Mouse (Mus musculus) granulocyte monocyte progenitor cell, adult 5-6 weeks (primary cell): ENCODE data around the gene Gnat1. TPM values are rescaled to one million over a fixed set of nuclear protein-coding genes. Genes with fewer than 3 reads are reported as not detected.
"Not testable (repeated sequence)": the region's sequence is repeated elsewhere in the genome, so short reads cannot be mapped to it uniquely, and the experiment has no call there.

Experiments
- ATAC-seq: replicated peaks from 2 replicates; pipeline ENCODE4 v1.8.0; 2016; ENCODE audit warnings: mild to moderate bottlenecking, moderate TSS enrichment, inconsistent platforms; ENCODE audit not compliant: poor library complexity, severe bottlenecking
- total RNA-seq, 2 experiments: library from RNA; stranded (forward) in 1 of 2; stranded (reverse) in 1 of 2; fragments of 200-712, 200-1000 nt in 1 of 2; fragments of >200 nt in 1 of 2; fragmentation: Nextera tagmentation in 1 of 2; gene quantifications; 2 replicates each; pipeline ENCODE4 v1.2.3; 2014 to 2017

Gnat1 gene
- total RNA-seq, 2 experiments from 2014 or later: not detected

DNA sequence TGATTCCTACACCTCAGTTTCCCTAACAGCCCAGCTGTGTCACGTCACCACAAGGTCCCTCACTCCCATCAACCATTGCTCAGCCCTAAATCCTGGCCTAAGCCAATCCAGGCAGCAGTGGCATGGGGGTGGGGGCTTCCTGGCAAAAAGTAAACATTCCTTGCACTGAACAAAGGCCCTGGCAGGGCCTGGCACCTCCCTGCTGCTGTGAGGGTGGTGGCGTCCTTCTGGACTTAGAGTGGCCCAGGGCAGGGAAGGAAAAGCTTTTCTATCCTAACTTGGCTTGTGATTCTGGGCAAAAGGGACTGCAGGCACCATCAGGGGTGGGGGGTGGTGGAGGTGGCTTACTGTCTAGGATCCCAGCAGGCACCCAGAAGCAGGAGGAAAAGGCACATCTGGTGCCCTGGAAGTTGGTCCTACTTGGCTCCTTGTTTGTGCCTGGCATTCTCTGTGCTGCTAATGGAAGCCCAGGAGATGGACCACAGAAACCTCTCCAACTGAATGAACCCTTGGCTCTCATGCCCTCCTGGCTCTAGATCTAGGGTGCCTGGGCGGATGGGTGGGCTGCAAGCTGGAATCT, 23.2 kb upstream of the Gnat1 start:
- no peak for ATAC-seq

DNA sequence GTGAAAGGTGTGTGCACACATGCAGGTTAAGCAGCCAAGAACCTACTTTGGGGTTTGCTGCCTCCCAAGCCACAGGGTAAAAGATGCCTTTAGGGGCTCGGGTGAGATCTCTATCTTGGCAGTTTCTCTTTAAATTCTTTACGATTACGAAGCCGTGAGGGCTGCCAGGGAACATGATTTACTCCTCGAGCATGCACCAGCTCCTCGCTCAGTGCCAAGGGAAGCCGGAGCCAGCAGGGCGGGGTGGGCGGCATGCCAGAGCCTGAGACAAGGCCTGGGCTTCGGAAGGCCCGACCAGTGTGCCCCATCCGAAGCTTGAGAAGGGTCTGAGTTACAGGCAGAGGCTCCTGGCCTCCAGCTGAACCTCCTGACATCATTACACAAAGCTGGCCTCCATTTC, 22.1 kb upstream of the Gnat1 start:
- no peak for ATAC-seq

DNA sequence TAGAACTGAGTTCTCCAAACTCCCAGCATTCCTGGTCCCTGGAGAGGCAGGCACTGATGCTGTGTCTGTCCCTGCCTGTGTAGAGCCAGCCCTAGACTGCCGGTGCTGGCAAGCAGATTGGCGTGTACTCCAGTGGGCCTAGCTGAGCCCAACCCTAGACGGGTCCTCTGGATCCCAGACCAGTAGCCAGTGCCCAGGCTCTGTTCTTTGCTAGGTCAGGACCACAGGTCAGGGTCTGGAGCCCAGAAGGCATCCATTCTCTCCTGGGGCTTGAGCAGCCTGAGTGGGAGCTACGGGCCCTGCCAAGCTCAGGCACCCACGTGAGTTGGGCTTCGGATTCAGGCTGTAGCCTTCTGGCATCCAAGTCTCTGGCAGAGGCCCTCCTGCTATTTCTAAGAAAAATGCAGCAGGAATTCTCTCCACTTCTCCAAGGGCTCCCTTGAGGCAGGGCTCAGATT, 20.6 kb upstream of the Gnat1 start:
- ATAC-seq: no peak

DNA sequence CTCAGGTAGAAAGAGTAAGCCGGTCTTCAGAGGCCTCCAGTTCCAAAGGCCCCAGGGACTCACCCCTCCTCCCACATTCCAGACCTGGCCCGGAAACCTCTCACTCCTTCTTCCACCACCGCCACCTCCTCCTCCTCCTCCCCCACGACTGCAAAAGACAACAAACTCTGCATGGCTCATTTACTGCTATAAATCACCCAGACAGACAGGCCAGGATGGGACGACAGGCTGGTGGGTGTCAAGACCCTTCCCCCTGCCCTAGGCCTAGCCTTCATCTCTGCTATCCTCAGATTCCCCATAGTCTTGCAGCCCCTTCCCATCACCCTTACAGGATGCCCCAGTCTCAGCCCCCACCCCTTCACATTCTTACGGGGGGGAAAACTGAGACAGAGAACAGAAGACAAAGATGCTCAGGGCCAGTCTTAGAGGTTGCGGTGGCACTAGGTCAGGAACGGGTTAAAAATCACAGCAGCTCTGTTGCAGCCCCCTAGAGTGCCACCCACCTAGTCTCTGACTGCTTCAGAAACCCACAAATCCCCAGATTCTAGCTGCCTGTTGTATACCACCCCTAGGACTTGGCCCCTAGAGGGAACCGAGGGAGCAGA, 20.0 kb upstream of the Gnat1 start:
- no peak for ATAC-seq

DNA sequence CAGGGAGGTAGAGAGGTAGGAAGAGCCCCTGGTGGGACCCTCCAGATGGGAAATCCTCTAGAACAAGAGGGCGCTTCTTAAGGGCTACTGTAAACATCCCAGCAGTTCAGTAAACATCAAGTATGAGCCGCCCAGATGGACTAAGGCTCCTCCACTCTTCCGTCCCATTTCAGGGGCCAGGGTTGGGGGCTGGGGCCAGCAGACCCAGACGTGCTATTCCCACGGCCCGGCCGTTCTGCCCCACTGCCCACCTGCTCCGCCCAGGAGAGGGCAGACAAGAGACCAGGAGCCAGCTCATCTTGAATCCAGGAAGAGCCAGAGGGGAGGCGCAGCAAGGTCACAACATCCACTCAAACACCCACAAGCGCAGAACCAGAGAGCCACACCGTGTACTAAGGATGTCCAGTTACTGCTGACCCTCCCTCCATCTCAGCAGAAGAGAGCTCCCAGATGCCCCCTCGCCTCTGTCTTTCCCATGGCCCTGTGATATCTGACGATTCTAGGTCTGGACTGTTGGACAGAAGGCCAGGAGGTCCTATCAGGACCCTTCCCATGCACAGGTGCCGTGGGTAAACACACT, 19.2 kb upstream of the Gnat1 start:
- no peak for ATAC-seq

DNA sequence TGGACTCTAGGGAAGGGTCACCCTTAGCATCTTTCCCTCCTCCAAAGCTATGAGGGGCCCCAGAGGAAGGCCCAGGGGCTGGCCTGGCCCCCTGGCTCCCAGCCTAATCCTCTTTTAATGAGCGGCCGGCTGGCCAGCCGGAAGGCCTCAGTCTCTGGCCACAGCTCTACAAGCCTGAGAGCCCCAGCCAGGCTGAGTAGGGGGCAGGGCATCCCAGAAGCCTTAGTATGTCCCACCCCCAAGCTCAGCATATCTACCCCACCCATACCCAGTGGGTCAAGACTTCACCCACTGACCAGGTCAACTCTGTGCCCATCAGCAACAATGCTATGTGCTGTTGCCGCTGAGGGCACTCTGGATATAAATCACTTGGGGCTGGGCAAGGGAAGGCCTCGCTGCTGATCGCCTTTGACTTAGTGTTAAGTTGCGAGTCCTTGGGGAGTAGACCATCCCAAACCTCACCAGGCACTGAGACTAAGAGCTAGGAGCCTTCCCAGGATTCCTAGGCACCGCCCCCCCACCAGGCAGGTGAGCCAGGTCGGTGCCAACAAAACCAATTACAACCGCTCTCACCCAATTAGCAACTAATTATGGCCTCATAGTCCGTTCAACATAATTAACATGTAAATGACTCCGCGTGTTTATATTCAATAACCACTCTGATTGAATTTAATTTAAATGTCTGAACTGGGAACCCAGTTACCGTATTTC, 18.5 kb upstream of the Gnat1 start:
- ATAC-seq: no peak

DNA sequence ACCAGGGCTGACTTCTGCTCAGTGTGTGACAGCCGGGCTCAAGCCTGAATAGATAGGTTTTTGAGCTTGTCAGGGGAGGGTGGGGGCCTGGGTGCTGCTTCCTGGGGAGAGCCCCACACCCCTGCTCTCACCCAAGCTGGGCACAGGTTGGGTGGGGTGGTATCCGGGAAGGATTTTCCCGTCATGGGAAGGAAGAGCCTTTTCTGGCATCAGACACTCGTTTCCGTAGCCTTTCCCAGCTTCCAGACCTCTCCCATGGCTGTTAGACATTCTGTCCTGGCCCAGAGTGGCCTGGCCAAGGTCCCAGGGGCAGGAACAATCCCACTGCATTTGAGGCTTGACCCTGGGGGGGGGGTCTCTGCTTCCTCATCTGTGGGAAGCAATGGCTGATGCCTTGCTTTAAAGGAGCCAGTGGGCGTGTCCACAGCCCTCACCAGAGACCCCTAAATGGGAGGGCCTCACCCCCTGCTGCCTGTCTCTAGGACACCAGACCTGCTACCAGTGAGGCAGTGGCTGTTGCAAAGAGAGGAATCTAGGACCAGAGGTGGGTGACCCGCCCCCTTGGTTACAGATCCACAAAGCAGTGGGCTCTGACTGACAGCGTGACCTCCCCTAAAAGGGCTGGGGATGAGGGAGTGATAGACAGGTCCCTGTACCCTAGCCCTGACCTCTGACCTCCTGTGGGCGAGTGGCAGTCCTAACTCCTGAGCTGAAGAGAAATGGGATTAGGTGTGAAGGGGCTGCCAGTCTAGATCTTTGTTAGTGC, 17.5 kb upstream of the Gnat1 start:
- no peak for ATAC-seq

DNA sequence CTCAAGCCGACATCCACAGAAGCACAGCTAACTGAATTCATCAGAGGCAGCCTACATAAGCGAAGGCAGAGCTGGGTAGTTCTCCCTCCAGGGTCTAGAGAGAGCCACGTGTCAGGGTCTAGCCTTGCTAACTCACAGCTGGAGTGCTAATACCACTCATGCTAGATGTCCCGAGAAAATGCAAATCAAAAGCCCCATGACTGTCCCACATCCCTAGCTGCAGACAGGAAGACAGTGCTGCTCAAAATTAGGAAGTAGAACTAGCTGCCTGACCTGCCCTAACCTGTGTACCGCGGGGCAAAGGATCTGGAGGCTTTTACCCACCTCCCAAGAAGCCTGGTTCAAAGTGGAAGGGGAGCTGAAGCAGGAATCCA, 16.6 kb upstream of the Gnat1 start:
- ATAC-seq: peak; percentile 62; the same call in 1 of the 2 replicates

DNA sequence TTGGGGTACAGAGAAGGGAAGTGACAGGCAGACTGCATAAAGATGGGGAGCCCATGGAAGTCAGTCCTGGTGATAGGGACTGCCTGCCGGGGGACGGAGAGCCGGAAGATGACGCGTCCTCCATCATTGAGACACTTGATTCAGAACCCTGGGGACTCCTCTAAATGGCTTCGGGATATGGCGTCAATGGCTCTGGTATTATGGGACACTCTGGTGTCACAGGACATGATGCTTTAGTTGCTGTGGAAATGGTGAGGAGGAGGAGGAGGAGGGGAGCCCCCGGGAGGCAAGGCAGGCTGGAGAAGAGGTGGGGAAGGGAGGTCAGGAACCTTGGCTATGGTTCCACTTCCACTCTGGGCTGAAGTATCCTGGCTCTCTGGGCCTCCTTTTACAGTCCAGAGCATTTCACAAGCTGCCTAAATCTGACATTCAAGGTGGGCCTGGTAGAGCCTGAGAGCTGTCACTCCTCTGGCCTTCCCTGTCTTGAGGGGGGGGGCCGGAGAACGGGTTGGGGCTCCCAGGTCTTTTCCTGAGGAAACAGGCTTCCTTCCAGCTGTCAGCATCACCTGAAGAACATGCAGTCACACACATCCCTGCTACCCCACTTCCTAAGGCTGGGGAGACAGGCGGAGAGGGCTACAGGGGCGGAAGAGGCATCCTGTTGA, 16.1 kb upstream of the Gnat1 start:
- ATAC-seq: no peak

DNA sequence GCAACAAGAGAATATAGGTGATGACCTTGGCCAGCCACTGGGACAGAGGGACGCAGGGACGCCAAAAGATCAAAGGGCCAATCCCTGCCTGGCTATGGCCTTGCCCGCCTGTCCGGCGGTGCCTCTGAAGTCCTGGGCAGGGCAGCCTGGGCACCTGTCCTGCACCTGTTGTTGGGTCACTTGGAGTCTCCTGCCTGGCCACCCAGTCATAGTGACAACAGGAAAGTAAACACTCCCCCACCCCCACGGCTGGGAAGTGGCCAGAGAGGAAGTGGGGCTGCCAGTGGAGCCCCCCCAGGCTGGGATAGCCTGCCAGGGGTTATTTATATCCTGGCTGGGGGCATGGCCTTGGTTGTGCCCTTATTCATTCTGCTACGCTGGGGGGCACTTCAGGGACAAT, 15.1 kb upstream of the Gnat1 start:
- no peak for ATAC-seq

DNA sequence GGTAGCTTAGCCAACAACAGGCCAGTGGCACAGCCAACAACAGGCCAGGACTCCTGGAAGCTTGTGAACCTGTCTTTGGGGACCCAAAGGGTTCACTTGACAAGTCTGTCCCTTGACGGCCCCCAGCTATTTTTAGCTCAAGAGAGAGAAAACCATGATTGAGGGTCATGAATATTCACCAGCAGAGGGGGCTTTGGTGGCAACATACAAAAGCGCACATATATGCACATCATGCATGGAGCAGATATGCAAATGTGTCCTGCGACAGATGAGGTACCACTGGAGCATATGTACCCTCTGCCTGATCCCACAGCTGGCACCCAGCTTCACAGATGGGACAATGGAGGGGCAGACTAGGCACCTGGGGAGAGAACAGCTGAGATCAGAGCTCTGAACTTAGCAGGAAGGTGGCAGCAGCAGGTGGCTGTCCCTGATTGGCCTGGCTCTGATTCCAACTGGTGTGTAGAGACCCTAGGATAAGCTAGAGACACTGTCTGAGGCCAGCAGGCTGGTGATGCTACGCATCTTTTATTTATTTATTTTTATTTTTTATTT, 14.0 kb upstream of the Gnat1 start:
- ATAC-seq: no peak

DNA sequence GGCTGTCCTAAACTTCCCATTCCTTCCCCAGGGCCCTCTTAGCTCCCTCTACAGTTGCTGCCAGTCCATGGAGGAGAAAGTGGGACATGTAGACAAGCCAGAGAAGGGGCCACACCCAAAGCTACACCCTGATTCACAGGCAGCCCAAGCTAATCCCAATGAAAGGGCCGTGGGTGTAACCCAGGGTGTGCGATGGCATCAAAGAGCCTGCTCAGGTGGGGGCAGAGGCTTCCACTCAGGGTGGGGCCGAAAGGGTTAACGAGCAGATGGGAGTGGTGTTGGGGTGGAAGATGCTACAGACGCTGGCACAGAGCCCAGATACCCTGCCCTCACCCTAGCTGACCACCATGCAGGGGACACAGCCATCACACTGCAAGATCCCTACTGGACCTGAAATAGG, 13.3 kb upstream of the Gnat1 start:
- ATAC-seq: no peak

DNA sequence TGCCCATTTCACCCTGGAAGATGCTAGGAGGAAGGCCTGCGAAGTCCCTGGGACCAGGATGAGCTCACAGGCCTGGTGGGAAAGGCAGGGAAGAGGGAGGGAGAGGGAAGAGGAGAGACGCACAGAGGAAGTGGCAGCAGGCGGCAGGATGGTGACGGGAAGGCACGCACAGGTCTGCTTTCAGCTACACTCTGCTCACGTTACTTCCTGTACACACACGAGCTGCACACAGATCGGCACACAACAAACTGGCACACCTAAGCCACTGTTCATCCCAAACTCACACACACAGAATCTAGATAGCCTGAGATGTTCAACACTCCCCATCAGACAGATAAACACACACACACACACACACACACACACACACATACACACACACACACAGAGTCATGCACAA, 10.9 kb upstream of the Gnat1 start:
- no peak for ATAC-seq

DNA sequence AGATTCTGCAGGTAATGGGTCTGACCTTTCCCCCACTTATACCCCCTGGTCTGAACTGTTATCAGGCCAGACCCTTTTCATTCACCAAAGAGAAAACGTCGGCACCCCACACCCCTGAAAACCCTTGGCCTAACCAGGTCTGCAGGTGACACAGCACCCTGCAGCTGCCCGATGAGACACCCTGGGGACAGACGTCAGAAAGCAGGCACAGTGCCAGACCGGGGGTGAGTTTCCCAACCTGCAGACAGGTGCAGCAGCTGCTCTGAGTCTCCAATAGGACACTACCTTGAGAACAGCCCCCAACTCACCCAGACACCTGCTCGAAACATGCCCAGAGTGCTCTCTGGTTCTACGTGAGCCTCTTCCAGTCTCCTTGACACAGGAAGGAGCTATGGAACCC, 9.4 kb upstream of the Gnat1 start:
- no peak for ATAC-seq

DNA sequence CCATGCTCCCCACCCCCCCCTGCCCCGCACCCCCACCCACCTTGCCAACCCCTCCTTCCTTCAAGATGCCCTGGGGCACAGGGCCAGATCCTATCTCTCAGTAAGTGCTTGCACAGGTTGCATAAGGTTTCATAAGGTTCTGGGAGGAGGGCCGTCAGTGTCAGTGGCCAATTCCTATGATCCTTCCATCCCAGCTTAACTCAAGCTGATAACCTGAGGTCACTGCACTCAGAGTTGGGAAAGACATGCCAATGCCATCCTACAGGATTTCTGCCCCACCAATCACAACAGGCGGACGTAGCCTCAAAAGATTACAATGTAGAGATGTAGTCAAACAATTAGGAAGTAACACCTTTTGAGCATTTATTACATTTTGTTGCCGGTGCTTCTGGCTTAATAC, 8.9 kb upstream of the Gnat1 start:
- no peak for ATAC-seq

DNA sequence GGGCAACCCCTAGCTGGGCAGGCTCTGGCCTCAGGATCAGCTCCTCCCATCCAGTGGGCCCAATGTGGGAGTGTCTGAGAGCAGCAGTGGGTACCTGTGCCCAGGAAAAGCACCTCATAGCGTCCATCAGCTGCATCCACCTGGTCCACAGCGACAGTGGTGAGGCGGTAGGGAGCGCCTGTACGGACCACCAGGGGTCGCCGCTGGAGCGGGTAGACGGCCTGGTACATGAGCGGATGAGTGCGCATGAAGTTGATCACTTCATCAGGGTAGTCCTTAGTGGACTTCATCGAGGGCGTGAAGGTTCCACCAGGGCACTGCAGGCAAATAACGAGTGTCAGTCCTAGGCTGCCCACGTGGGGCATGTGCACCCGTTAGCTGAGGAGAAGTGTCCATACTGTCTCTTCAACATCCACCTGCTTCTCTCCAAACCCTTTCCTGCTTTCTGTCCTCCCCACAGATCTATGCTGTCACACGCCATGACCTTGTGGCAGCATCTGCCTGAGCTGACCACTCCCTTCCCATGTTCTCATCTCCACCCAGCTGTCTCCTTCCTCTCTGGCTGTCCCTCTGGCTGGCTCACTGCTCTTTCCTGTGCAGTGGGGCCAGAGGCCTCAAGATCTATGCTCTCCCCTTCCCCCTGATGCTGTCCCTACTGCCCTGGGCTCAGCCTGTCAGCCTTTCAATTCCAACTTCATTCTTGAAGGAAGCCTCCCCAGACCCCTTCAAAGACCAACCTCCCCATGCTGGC, 5.9 kb upstream of the Gnat1 start:
- ATAC-seq: peak; percentile 78

DNA sequence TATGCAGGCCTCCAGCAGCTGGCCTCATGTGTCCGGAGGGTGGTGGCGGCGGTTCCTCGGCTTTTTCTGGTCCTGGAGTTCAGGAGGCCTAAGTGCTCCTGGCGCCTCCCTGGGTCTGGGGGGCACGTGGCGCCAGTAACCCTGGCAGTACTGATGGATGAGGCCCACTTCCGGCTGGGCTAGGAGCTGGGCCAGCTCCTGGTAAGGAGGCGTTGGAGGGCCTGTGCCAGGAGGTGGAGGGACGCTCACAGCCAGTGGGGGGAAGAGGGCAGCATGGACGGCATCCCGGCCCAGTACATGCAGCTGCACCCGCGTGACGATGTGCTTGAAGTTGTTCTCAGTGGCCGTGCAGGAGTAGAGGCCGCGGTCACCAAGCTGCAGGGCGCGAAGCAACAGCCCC, 2.9 kb upstream of the Gnat1 start:
- no peak for ATAC-seq

DNA sequence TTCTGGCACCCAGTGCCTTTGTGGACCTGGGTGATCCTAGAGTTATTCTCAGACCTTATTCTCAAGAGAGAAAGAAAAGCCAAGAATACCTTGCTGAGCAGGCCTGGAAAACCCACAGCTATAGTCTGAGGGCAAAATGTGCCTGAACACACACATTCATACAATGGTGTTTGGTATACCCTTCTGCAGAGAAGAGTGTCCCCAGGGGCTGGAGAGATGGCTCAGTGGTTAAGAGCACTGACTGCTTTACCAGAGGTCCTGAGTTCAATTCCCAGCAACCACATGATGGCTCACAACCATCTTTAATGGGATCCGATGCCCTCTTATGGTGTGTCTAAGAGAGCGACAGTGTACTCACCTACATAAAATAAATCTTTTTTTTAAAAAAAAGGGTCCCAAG, 651 bp downstream of the Gnat1 start:
- ATAC-seq: no peak

DNA sequence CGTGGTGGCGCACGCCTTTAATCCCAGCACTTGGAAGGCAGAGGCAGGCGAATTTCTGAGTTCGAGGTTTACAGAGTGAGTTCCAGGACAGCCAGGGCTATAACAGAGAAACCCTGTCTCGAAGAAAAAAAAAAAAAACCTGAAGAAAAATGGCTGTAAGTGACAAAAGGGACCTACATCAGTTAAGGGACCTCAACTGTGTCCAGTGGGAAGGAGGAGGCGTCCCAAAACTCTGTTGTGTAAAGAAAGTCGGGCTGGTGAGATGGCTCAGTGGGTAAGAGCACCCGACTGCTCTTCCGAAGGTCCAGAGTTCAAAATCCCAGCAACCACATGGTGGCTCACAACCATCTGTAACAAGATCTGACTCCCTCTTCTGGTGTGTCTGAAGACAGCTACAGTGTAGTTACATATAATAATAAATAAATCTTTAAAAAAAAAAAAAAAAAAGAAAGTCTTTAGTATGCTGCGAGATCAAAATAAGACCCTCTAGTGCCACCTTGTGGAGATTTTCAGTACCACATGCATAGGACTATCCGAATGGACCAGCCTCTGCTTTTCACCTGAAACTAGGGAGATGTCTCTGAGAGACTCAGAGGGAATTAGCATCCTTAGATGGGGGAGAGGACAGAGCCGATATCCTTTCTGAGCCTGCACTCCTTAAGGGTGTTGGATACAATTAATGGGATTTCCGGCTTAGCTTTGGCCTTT, 1.5 kb downstream of the Gnat1 start:
- ATAC-seq: not testable (repeated sequence)
